Mouse (Mus musculus) MEL (cell line): ENCODE results near the gene B430306N03Rik. TPM values are rescaled to one million over a fixed set of nuclear protein-coding genes. Genes with fewer than 3 reads are reported as not detected.
"Not testable (repeated sequence)": the region's sequence is repeated elsewhere in the genome, so short reads cannot be mapped to it uniquely, and the experiment has no call there.

Experiments used
- DNase-seq: peaks from one replicate; pipeline ENCODE4 v3.0.0; 2011; ENCODE audit warnings: low read depth, low spot score
- H3K27ac ChIP-seq: 2 replicates; pipeline ENCODE4 v1.5.1; 2012; ENCODE audit warnings: low read depth, mild to moderate bottlenecking, control low read depth, low read length, moderate library complexity; ENCODE audit not compliant: control insufficient read depth
- H3K27me3 ChIP-seq, 2 experiments: fragments of 150-350 bp in 1 of 2; sonication (generic) in 1 of 2; 2 replicates each; pipeline ENCODE4 v1.6.1; 2012; ENCODE audit warnings: low read length in 2 of 2, mild to moderate bottlenecking in 2 of 2, improper control_type of control experiment in 1 of 2, moderate library complexity in 1 of 2; ENCODE audit not compliant: insufficient read depth in 2 of 2, control insufficient read depth in 1 of 2
- H3K36me3 ChIP-seq, 2 experiments: 2 replicates each; pipeline ENCODE4 v1.6.1; 2012 to 2014; ENCODE audit warnings: low read length in 2 of 2, improper control_type of control experiment in 1 of 2, inconsistent platforms in 1 of 2, mild to moderate bottlenecking in 1 of 2; ENCODE audit not compliant: insufficient read depth in 2 of 2, control insufficient read depth in 1 of 2
- H3K4me1 ChIP-seq, 2 experiments: fragments of 150-350 bp in 1 of 2; sonication (generic) in 1 of 2; 2 replicates each; pipeline ENCODE4 v1.6.1; 2012; ENCODE audit warnings: low read length in 2 of 2, improper control_type of control experiment in 1 of 2, mild to moderate bottlenecking in 1 of 2; ENCODE audit not compliant: insufficient read depth in 2 of 2, control insufficient read depth in 1 of 2
- H3K4me3 ChIP-seq, 2 experiments: fragments of 150-350 bp in 1 of 2; sonication (generic) in 1 of 2; 2 replicates each; pipeline ENCODE4 v1.5.1; 2012; ENCODE audit warnings: low read depth in 2 of 2, low read length in 2 of 2, mild to moderate bottlenecking in 2 of 2, moderate library complexity in 2 of 2, control low read depth in 1 of 2, improper control_type of control experiment in 1 of 2; ENCODE audit not compliant: control insufficient read depth in 1 of 2, insufficient read depth in 1 of 2
- H3K79me2 ChIP-seq: 2 replicates; pipeline ENCODE4 v1.6.1; 2012; ENCODE audit warnings: mild to moderate bottlenecking, low read length, moderate library complexity; ENCODE audit not compliant: control insufficient read depth, poor library complexity, insufficient read depth
- H3K9ac ChIP-seq: 2 replicates; pipeline ENCODE4 v1.6.1; 2012; ENCODE audit warnings: low read depth, mild to moderate bottlenecking, control low read depth, low read length, moderate library complexity; ENCODE audit not compliant: control insufficient read depth, poor library complexity, severe bottlenecking
- H3K9me3 ChIP-seq: fragments of 150-350 bp; sonication (generic); replicated peaks from 2 replicates; pipeline ENCODE4 v1.6.1; 2012; ENCODE audit warnings: mild to moderate bottlenecking, low read length, improper control_type of control experiment, moderate library complexity; ENCODE audit not compliant: insufficient read depth
- BHLHE40 ChIP-seq: IDR thresholded peaks from 2 replicates; pipeline ENCODE4 v1.6.1; 2012; ENCODE audit warnings: low read depth, mild to moderate bottlenecking, inconsistent platforms, low read length, improper control_type of control experiment, borderline replicate concordance
- CHD1 ChIP-seq: IDR thresholded peaks from 2 replicates; pipeline ENCODE4 v1.6.1; 2012; ENCODE audit warnings: low read depth, mild to moderate bottlenecking, inconsistent platforms, low read length, improper control_type of control experiment
- E2F4 ChIP-seq: IDR thresholded peaks from 2 replicates; pipeline ENCODE4 v1.6.1; 2011; ENCODE audit warnings: low read depth, low read length, improper control_type of control experiment, borderline replicate concordance
- EP300 ChIP-seq, 2 experiments: IDR thresholded peaks; 2 replicates each; pipeline ENCODE4 v1.6.1; 2011; ENCODE audit warnings: improper control_type of control experiment in 2 of 2, low read length in 2 of 2, low read depth in 1 of 2, mild to moderate bottlenecking in 1 of 2
- GABPA ChIP-seq: IDR thresholded peaks from 2 replicates; pipeline ENCODE4 v1.6.1; 2012; ENCODE audit warnings: low read depth, mild to moderate bottlenecking, inconsistent platforms, low read length, improper control_type of control experiment, moderate library complexity
- GATA1 ChIP-seq: IDR thresholded peaks from 2 replicates; pipeline ENCODE4 v1.6.1; 2011; ENCODE audit warnings: low read depth, low read length, improper control_type of control experiment
- KAT2A ChIP-seq: conservative IDR thresholded peaks from 2 replicates; pipeline ENCODE4 v1.6.1; 2012; ENCODE audit warnings: low read depth, low read length, improper control_type of control experiment, inconsistent platforms
- MAZ ChIP-seq: IDR thresholded peaks from 2 replicates; pipeline ENCODE4 v1.6.1; 2012; ENCODE audit warnings: low read depth, mild to moderate bottlenecking, inconsistent platforms, low read length, improper control_type of control experiment
- MYB ChIP-seq: IDR thresholded peaks from 2 replicates; pipeline ENCODE4 v1.6.1; 2011; ENCODE audit warnings: mild to moderate bottlenecking, low read depth, low read length, improper control_type of control experiment
- SIN3A ChIP-seq: IDR thresholded peaks from 2 replicates; pipeline ENCODE4 v1.6.1; 2012; ENCODE audit warnings: low read length, improper control_type of control experiment, inconsistent platforms
- TCF12 ChIP-seq: IDR thresholded peaks from 2 replicates; pipeline ENCODE4 v1.6.1; 2014; ENCODE audit warnings: low read depth, mild to moderate bottlenecking, inconsistent platforms, low read length, improper control_type of control experiment, moderate library complexity
- UBTF ChIP-seq: IDR thresholded peaks from 2 replicates; pipeline ENCODE4 v1.6.1; 2012; ENCODE audit warnings: low read depth, mild to moderate bottlenecking, inconsistent platforms, low read length, improper control_type of control experiment, moderate library complexity, borderline replicate concordance; ENCODE audit not compliant: insufficient read depth
- ZKSCAN1 ChIP-seq: IDR thresholded peaks from 2 replicates; pipeline ENCODE4 v1.6.1; 2012; ENCODE audit warnings: low read depth, mild to moderate bottlenecking, inconsistent platforms, low read length, improper control_type of control experiment, moderate library complexity
- polyA plus RNA-seq, 2 experiments: library from polyadenylated mRNA; stranded (reverse) in 1 of 2; unstranded in 1 of 2; fragments of >175 nt in 1 of 2; fragments of >200 nt in 1 of 2; gene quantifications; 2 replicates each; pipeline versions ENCODE4 v1.2.1 to v1.2.4; 2012; ENCODE audit warnings: low replicate concordance in 2 of 2, low read depth in 1 of 2; ENCODE audit not compliant: insufficient read length in 2 of 2, insufficient read depth in 1 of 2, missing spikeins in 1 of 2
- total RNA-seq: library from RNA; depleted of rRNA; stranded (reverse); fragments of 300-350 nt; gene quantifications from 2 replicates; pipeline ENCODE4 v1.2.3, GENCODE M21; 2012; rRNA removed

The B430306N03Rik gene
- total RNA-seq (0.13 and 0.19 TPM in 2 replicates), polyA plus RNA-seq (under 1 TPM in 1 of 2 experiments, not detected in 1; 0.68 TPM)

GRCm38 (mm10) chr17:48315905-48316579 is at the start of gene B430306N03Rik:
TSS of gene B430306N03Rik (plus strand) at chr17:48316141.
- not testable (repeated sequence) for H3K27me3 ChIP-seq, H3K4me3 ChIP-seq, H3K9me3 ChIP-seq, H3K36me3 ChIP-seq, H3K79me2 ChIP-seq
- DNase-seq: peak; percentile 71
- peak within 1 kb of the TSS; percentile 23 for H3K27ac ChIP-seq
- H3K4me1 ChIP-seq: peaks cover 2 to 13% of the 10 kb centered on the region in 2 experiments; a peak in 3 of 4 replicates
- H3K9ac ChIP-seq: peak within 1 kb of the TSS; percentile 38

GRCm38 (mm10) chr17:48266610-48267304 is 49.2 kb upstream of the B430306N03Rik start:
- Histone ChIP-seq H3K9me3 (no peaks in the 10 kb centered on the region), H3K9ac (no peak overlapping the region), H3K36me3 (peaks cover 0 to 45% of the 10 kb centered on the region in 2 experiments; a peak in 2 of 4 replicates), H3K27ac (no peak overlapping the region), H3K79me2 (no peaks in the 10 kb centered on the region), H3K4me3 (no peak overlapping the region), H3K27me3 (no peaks in the 10 kb centered on the region), H3K4me1 (peaks cover 0 to 40% of the 10 kb centered on the region in 2 experiments; a peak in 3 of 4 replicates)
- no peak for TF ChIP-seq SIN3A
- TF ChIP-seq CHD1: no peak
- no peak for TF ChIP-seq GABPA
- TF ChIP-seq GATA1: no peak
- TF ChIP-seq EP300 (IDR thresholded peaks at IDR 0.05; ENCODE audit: low read depth in 1 of 2, low read length in 2 of 2): no peak
- TF ChIP-seq MYB: no peak
- TF ChIP-seq TCF12: no peak
- TF ChIP-seq E2F4: no peak
- no peak for TF ChIP-seq UBTF
- TF ChIP-seq MAZ: no peak
- no peak for TF ChIP-seq ZKSCAN1
- no peak for TF ChIP-seq KAT2A
- TF ChIP-seq BHLHE40: no peak
- no peak for DNase-seq
